Mouse (Mus musculus): Measurements from ENCODE around the gene Lin28a.

DNA sequence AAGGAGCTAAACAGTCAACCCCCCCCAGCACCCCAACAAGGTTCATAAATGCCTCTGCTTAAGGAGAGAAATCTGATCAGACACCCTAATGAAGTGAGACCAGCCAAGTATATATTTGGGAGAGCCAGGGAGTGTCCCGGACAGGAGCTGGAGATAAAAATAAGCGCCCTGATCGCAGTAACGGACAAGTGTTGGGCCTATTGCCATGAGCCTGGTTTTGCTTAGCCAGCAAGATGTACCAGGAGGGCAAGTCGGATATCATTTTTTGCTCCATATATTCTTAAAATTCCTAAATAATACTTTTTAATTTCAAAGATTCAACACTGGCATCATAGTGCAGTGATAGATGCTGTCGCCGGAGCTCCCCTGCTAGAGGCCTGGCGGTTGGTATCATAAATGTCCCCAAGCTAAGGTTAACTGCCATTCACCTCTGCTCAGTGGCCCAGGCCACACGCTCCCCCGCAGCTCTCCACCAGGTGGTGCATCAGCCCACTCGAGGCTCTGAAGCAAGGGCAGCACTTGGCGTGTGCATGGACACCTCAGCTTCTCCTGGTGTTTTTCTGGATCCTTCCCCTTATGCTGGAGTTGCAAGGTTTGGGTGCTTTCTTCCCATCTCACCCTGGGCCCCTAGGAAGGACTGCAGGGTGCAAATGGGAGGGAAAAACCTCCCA, 5.6 kb downstream of the Lin28a start:
- TF ChIP-seq POLR2A (IDR thresholded peaks at IDR 0.05; ENCODE audit: borderline replicate concordance, control insufficient read depth, low read depth, low read length), result no peak
- TF ChIP-seq CTCF (IDR thresholded peaks at IDR 0.05; ENCODE audit: control insufficient read depth, insufficient read depth, low read length), result peak; percentile 66

Measured in bone marrow, adult 2 months (tissue).